Mouse (Mus musculus) forebrain, embryonic 13.5 days (tissue): Measurements from ENCODE around the gene Agap3. TPM values are rescaled to one million over a fixed set of nuclear protein-coding genes. Genes with fewer than 3 reads are reported as not detected.

Experiments
- ATAC-seq: fragments of 200-750 bp; cut with Nextera tagmentation; 2 replicates; pipeline ENCODE4 v1.8.0; 2017
- H3K27ac ChIP-seq: fragments of 300-500 bp; sonication (generic); 2 replicates; pipeline ENCODE4 v1.5.1; 2015; ENCODE audit warnings: inconsistent platforms, mild to moderate bottlenecking, moderate library complexity
- H3K27me3 ChIP-seq: fragments of 300-500 bp; sonication (generic); 2 replicates; pipeline ENCODE4 v1.6.1; 2015; ENCODE audit warnings: mild to moderate bottlenecking, inconsistent platforms
- H3K36me3 ChIP-seq: fragments of 300-500 bp; sonication (generic); 2 replicates; pipeline ENCODE4 v1.6.1; 2015; ENCODE audit warnings: mild to moderate bottlenecking, inconsistent platforms; ENCODE audit not compliant: poor library complexity, severe bottlenecking
- H3K4me1 ChIP-seq: fragments of 300-500 bp; sonication (generic); 2 replicates; pipeline ENCODE4 v1.6.1; 2015; ENCODE audit warnings: inconsistent platforms
- H3K4me2 ChIP-seq: fragments of 300-500 bp; sonication (generic); 2 replicates; pipeline ENCODE4 v1.6.1; 2015; ENCODE audit warnings: inconsistent platforms, mild to moderate bottlenecking, moderate library complexity
- H3K4me3 ChIP-seq: fragments of 300-500 bp; sonication (generic); 2 replicates; pipeline ENCODE4 v1.5.1; 2015; ENCODE audit warnings: mild to moderate bottlenecking, inconsistent platforms
- H3K9ac ChIP-seq: fragments of 300-500 bp; sonication (generic); 2 replicates; pipeline ENCODE4 v1.6.1; 2015; ENCODE audit warnings: mild to moderate bottlenecking, inconsistent platforms
- H3K9me3 ChIP-seq: fragments of 300-500 bp; sonication (generic); replicated peaks from 2 replicates; pipeline ENCODE4 v1.6.1; 2016; ENCODE audit warnings: inconsistent platforms
- WGBS: fragments of 180-500 bp; shearing (Covaris S2); methylation state at CpG from one replicate; pipeline ENCODE4 v1.1.7; 2015; 5-methylcytosine and 5-hydroxymethylcytosine counted together
- polyA plus RNA-seq: library from polyadenylated mRNA; unstranded; fragments of >200 nt; fragmentation: Nextera tagmentation; extraction: Ambion mirVana; gene quantifications from 2 replicates; pipeline ENCODE4 v1.2.1, GENCODE M21; 2015

Gene Agap3
- polyA plus RNA-seq, 1 experiment from 2014 or later: 38.0 TPM

- peaks cover 21% of the 10 kb centered on the region for H3K27me3 ChIP-seq
- H3K9me3 ChIP-seq: no peaks in the 10 kb centered on the region
- H3K36me3 ChIP-seq: peaks cover 74% of the 10 kb centered on the region
- ATAC-seq: no peak
- peak overlapping the region; percentile 15; the same call in 1 of the 2 replicates for H3K4me2 ChIP-seq
- H3K27ac ChIP-seq: no peak overlapping the region
- H3K9ac ChIP-seq: 0 out of 2 replicates have a peak overlapping the region, but pooled peaks have one; percentile 12
- no peak overlapping the region for H3K4me3 ChIP-seq
- WGBS: 39% methylated on average over 39 of the region's 41 CpGs
- H3K4me1 ChIP-seq: peaks cover 60% of the 10 kb centered on the region
These were observed 30.5 kb downstream of the Agap3 start for GRCm38 (mm10) chr5:24482247-24483079.

- Histone ChIP-seq H3K27ac (no peak overlapping the region), H3K4me2 (no peak overlapping the region), H3K9me3 (no peaks in the 10 kb centered on the region), H3K4me1 (peaks cover 60% of the 10 kb centered on the region), H3K9ac (no peak overlapping the region), H3K36me3 (peaks cover 74% of the 10 kb centered on the region), H3K4me3 (no peak overlapping the region), H3K27me3 (peaks cover 28% of the 10 kb centered on the region)
- ATAC-seq: peak; percentile 9; the same call in 1 of the 2 replicates
- 14% methylated on average over 11 of the region's 11 CpGs for WGBS
These were observed 31.3 kb downstream of the Agap3 start for GRCm38 (mm10) chr5:24483326-24483725.

GRCm38 (mm10) chr5:24484963-24485362 is 33.0 kb downstream of the Agap3 start:
- peak overlapping the region; percentile 56 for H3K4me2 ChIP-seq
- peak overlapping the region; percentile 31; the same call in 1 of the 2 replicates for H3K27ac ChIP-seq
- no peaks in the 10 kb centered on the region for H3K9me3 ChIP-seq
- peak; percentile 27; the same call in 1 of the 2 replicates for ATAC-seq
- H3K4me3 ChIP-seq: peak overlapping the region; percentile 25
- H3K4me1 ChIP-seq: peaks cover 62% of the 10 kb centered on the region
- peaks cover 74% of the 10 kb centered on the region for H3K36me3 ChIP-seq
- H3K9ac ChIP-seq: peak overlapping the region; percentile 51
- 3% methylated on average over 22 of the region's 22 CpGs for WGBS
- H3K27me3 ChIP-seq: peaks cover 39% of the 10 kb centered on the region

- H3K27ac ChIP-seq: peak overlapping the region; percentile 35; the same call in 1 of the 2 replicates
- ATAC-seq: 0 out of 2 replicates have a peak, but pooled peaks have one; percentile 15
These were observed 34.1 kb downstream of the Agap3 start for GRCm38 (mm10) chr5:24486097-24486496.

GRCm38 (mm10) chr5:24486738-24487137 is 34.8 kb downstream of the Agap3 start:
- 86% methylated on average over 5 of the region's 5 CpGs for WGBS
- H3K27me3 ChIP-seq: peaks cover 51% of the 10 kb centered on the region
- H3K9ac ChIP-seq: no peak overlapping the region
- peaks cover 74% of the 10 kb centered on the region for H3K36me3 ChIP-seq
- no peaks in the 10 kb centered on the region for H3K9me3 ChIP-seq
- H3K4me1 ChIP-seq: peaks cover 58% of the 10 kb centered on the region
- no peak overlapping the region for H3K4me3 ChIP-seq
- ATAC-seq: no peak
- H3K27ac ChIP-seq: no peak overlapping the region
- H3K4me2 ChIP-seq: no peak overlapping the region

More at GRCm38 (mm10) chr5:24486097-24486496, 34.1 kb downstream of the Agap3 start:
- no peak overlapping the region for H3K4me3 ChIP-seq
- peaks cover 65% of the 10 kb centered on the region for H3K4me1 ChIP-seq
- peak overlapping the region; percentile 56; the same call in 1 of the 2 replicates for H3K4me2 ChIP-seq
- 0 out of 2 replicates have a peak overlapping the region, but pooled peaks have one; percentile 51 for H3K9ac ChIP-seq
- no peaks in the 10 kb centered on the region for H3K9me3 ChIP-seq
- under 1% methylated on average over 8 of the region's 8 CpGs for WGBS
- H3K27me3 ChIP-seq: peaks cover 45% of the 10 kb centered on the region
- H3K36me3 ChIP-seq: peaks cover 74% of the 10 kb centered on the region

- H3K4me2 ChIP-seq: no peak overlapping the region
- no peak for ATAC-seq
- H3K36me3 ChIP-seq: peaks cover 83% of the 10 kb centered on the region
- H3K9me3 ChIP-seq: no peaks in the 10 kb centered on the region
- H3K9ac ChIP-seq: no peak overlapping the region
- peak overlapping the region; percentile 2; the same call in 1 of the 2 replicates for H3K27ac ChIP-seq
- WGBS: 35% methylated on average over 14 of the region's 14 CpGs
- peaks cover 66% of the 10 kb centered on the region for H3K27me3 ChIP-seq
- H3K4me1 ChIP-seq: peaks cover 46% of the 10 kb centered on the region
- no peak overlapping the region for H3K4me3 ChIP-seq
These were observed 38.5 kb downstream of the Agap3 start for GRCm38 (mm10) chr5:24490413-24490920.

- Histone ChIP-seq H3K9me3 (no peaks in the 10 kb centered on the region), H3K4me3 (no peak overlapping the region), H3K27me3 (peaks cover 57% of the 10 kb centered on the region), H3K4me1 (peaks cover 58% of the 10 kb centered on the region), H3K9ac (no peak overlapping the region), H3K4me2 (no peak overlapping the region), H3K36me3 (peaks cover 74% of the 10 kb centered on the region), H3K27ac (no peak overlapping the region)
- ATAC-seq: no peak
- 90% methylated on average over 16 of the region's 16 CpGs for WGBS
These were observed 40.7 kb downstream of the Agap3 start for GRCm38 (mm10) chr5:24492546-24493285.

GRCm38 (mm10) chr5:24495019-24495418 is 43.0 kb downstream of the Agap3 start:
- H3K4me1 ChIP-seq: peaks cover 72% of the 10 kb centered on the region
- H3K27me3 ChIP-seq: peaks cover 63% of the 10 kb centered on the region
- H3K9ac ChIP-seq: no peak overlapping the region
- peaks cover 73% of the 10 kb centered on the region for H3K36me3 ChIP-seq
- WGBS: 41% methylated on average over 15 of the region's 15 CpGs
- no peaks in the 10 kb centered on the region for H3K9me3 ChIP-seq
- H3K27ac ChIP-seq: peak overlapping the region; percentile 69; the same call in 1 of the 2 replicates
- peak overlapping the region; percentile 5; the same call in 1 of the 2 replicates for H3K4me2 ChIP-seq
- H3K4me3 ChIP-seq: no peak overlapping the region
- peak; percentile 62 for ATAC-seq

- no peak overlapping the region for H3K4me2 ChIP-seq
- ATAC-seq: peak; percentile 5; the same call in 1 of the 2 replicates
- H3K27me3 ChIP-seq: peaks cover 60% of the 10 kb centered on the region
- 50% methylated on average over 5 of the region's 6 CpGs for WGBS
- H3K9ac ChIP-seq: no peak overlapping the region
- peak overlapping the region; percentile 61; the same call in 1 of the 2 replicates for H3K27ac ChIP-seq
- no peak overlapping the region for H3K4me3 ChIP-seq
- H3K9me3 ChIP-seq: no peaks in the 10 kb centered on the region
- H3K4me1 ChIP-seq: peaks cover 73% of the 10 kb centered on the region
- peaks cover 73% of the 10 kb centered on the region for H3K36me3 ChIP-seq
These were observed 44.8 kb downstream of the Agap3 start for GRCm38 (mm10) chr5:24496756-24497155.

GRCm38 (mm10) chr5:24497526-24497925 is 45.5 kb downstream of the Agap3 start:
- H3K36me3 ChIP-seq: peaks cover 73% of the 10 kb centered on the region
- H3K9ac ChIP-seq: no peak overlapping the region
- H3K9me3 ChIP-seq: no peaks in the 10 kb centered on the region
- H3K27me3 ChIP-seq: peaks cover 60% of the 10 kb centered on the region
- peak; percentile 25; the same call in 1 of the 2 replicates for ATAC-seq
- 30% methylated on average over 12 of the region's 12 CpGs for WGBS
- H3K4me3 ChIP-seq: no peak overlapping the region
- H3K4me1 ChIP-seq: peaks cover 73% of the 10 kb centered on the region
- H3K4me2 ChIP-seq: no peak overlapping the region
- H3K27ac ChIP-seq: peak overlapping the region; percentile 61; the same call in 1 of the 2 replicates

GRCm38 (mm10) chr5:24499113-24499512 is 47.1 kb downstream of the Agap3 start:
- Histone ChIP-seq H3K36me3 (peaks cover 69% of the 10 kb centered on the region), H3K4me1 (peaks cover 68% of the 10 kb centered on the region), H3K9ac (no peak overlapping the region), H3K27ac (no peak overlapping the region), H3K4me3 (no peak overlapping the region), H3K27me3 (peaks cover 59% of the 10 kb centered on the region), H3K4me2 (no peak overlapping the region), H3K9me3 (no peaks in the 10 kb centered on the region)
- no peak for ATAC-seq
- 58% methylated on average over 10 of the region's 10 CpGs for WGBS
